Mouse (Mus musculus): Measurements from ENCODE around the gene Aktip.

DNA sequence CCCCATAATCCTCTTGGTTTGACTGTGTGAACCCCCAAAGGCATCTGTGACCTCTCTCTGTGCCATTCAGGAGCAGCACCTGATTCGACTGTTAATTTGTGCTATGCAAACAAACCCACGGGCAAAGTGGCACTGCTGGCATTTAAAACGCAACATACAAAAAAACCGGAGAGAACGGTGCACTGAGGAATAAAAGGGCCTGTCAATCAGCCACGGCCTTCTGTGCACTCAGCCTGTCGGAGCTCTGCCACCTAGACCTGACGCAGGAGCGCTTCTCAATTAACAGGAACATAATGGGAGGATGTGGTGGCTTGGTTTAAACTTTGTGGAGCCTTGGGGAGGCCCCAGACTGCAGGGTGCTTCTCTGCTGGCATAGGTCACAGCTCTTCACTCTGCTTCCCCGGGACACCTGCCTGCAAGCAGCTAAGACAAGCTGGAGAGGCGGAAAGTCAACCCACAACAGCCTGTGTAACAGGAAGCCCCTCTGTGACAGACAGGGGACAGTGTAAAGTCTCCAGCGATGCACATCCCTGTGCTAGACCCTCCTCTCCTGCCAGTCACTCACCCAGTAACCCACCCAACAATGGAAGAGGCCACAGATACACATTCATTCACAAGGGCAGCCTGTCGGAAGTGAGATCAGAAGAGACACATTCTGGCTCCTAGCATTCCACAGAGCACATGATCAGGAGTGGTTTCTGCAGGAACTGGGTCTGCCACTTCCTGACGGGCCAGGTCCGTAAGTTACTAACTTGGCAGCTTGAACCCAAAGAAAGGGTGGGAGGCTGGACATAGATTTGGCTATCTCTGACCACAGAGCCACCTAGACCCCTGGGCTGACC is 39.6 kb downstream of the Aktip start:
- TF ChIP-seq POLR2A (IDR thresholded peaks at IDR 0.05; ENCODE audit: low read depth, low read length), result no peak
- TF ChIP-seq CTCF (IDR thresholded peaks at IDR 0.05; ENCODE audit: borderline replicate concordance, insufficient read depth, low read length), result no peak
